Comparison of ENCODE assay signal across 29 mouse cellular contexts in the genomic region with DNA sequence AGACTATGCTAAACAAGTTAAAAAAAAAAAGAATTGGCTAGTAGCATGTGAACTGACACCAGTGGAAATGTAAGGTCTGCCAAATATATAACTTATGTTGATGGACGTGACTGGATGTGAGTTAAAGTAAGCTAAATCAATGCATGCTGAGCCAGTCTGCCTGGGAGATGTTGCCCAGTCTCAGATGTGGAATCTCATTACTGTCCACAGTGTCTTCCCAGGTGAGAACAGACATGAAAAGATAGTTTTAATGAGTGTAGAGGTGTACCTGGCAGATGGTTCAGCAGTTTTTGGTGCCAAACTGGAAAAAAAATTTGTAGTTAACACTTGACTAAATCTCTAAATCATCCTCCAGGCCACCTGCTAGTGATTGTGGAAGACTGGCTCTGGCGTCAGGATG.
A peak's percentile ranks its signal among the peaks of the same experiment; 100 is the strongest.
DNase-seq lines count a peak whose midpoint lies in the region; ATAC-seq lines count a peak whose summit lies in the region.
"Had no signal": no experiment of that assay in that cellular context is flagged by ENCODE, and none has a peak within 500 bp of the region (broad histone marks: within the 10 kb centered on the region; RNA-seq: fewer than 3 reads in every experiment).

No protein-coding gene starts in this region.

- H3K27ac ChIP-seq in hindbrain, embryonic 14.5 days = no peak overlapping the region
- H3K27ac ChIP-seq in hindbrain, embryonic 11.5 days (ENCODE audit: low read depth, low read length) = no peak overlapping the region
- H3K27ac ChIP-seq: gastrocnemius, adult 2 months; kidney, embryonic 15.5 days; limb, embryonic 13.5 days; lung, embryonic 15.5 days; midbrain, embryonic 10.5 days; stomach, postnatal 0 days had no signal

- no peaks in the 10 kb centered on the region for H3K9me3 ChIP-seq in hindbrain, embryonic 14.5 days (ENCODE audit: control insufficient read depth, low read length)
- H3K9me3 ChIP-seq in hindbrain, embryonic 11.5 days (ENCODE audit: control insufficient read depth, low read length) = no peaks in the 10 kb centered on the region
- H3K9me3 ChIP-seq: G1E; kidney, embryonic 15.5 days; limb, embryonic 13.5 days; lung, embryonic 15.5 days; midbrain, embryonic 10.5 days had no signal

- no peaks in the 10 kb centered on the region for H3K4me1 ChIP-seq in hindbrain, embryonic 14.5 days (replicated peaks; ENCODE audit: control insufficient read depth, insufficient read depth, low read length)
- H3K4me1 ChIP-seq in hindbrain, embryonic 11.5 days (replicated peaks; ENCODE audit: control insufficient read depth, insufficient read depth, low read length) = no peaks in the 10 kb centered on the region
- H3K4me1 ChIP-seq: kidney, embryonic 15.5 days; limb, embryonic 13.5 days; lung, embryonic 15.5 days; midbrain, embryonic 10.5 days had no signal

- peak; percentile 8 to 30 for DNase-seq in cerebellum, postnatal 14 days
- no peak for DNase-seq in cerebellum, postnatal 4 days (ENCODE audit: low spot score in 2 of 2)
- DNase-seq in hindbrain, embryonic 14.5 days (ENCODE audit: low spot score) = peak; percentile 24
- DNase-seq in hindbrain, embryonic 11.5 days (ENCODE audit: low spot score) = no peak
- peak; percentile 11 to 19 for DNase-seq in layer of hippocampus, adult 8-10 months (ENCODE audit: low spot score in 2 of 2)
- DNase-seq in layer of hippocampus, adult 9-10 months (ENCODE audit: low spot score) = no peak
- DNase-seq in right cerebral cortex, postnatal 25 days = peak; percentile 25
- no peak for DNase-seq in right cerebral cortex, postnatal 14 days
- DNase-seq: adrenal gland, postnatal 10 days; cerebellum, adult 11-12 months; cerebellum, postnatal 25 days; gastrocnemius, adult 2 months; gastrocnemius, postnatal 36 days; heart, adult 18-20 months; heart, postnatal 4 days; kidney, adult 18-20 months; kidney, postnatal 36 days; right cerebral cortex, postnatal 4 days; thymus, adult 2 months; thymus, postnatal 36 days had no signal

- H3K9ac ChIP-seq in hindbrain, embryonic 14.5 days = no peak overlapping the region
- no peak overlapping the region for H3K9ac ChIP-seq in hindbrain, embryonic 11.5 days (ENCODE audit: low read depth, low read length)
- H3K9ac ChIP-seq: kidney, embryonic 15.5 days; limb, embryonic 13.5 days; lung, embryonic 15.5 days had no signal

- H3K4me3 ChIP-seq in hindbrain, embryonic 14.5 days (replicated peaks; ENCODE audit: low read length) = no peak overlapping the region
- H3K4me3 ChIP-seq in hindbrain, embryonic 11.5 days (ENCODE audit: low read depth, low read length) = no peak overlapping the region
- H3K4me3 ChIP-seq: gastrocnemius, adult 2 months; kidney, embryonic 15.5 days; limb, embryonic 13.5 days; lung, embryonic 15.5 days; midbrain, embryonic 10.5 days had no signal

- ATAC-seq in hindbrain, embryonic 14.5 days (ENCODE audit: low FRiP score) = no peak
- ATAC-seq in hindbrain, embryonic 11.5 days (ENCODE audit: low FRiP score) = no peak
- ATAC-seq: forebrain, embryonic 16.5 days had no signal

- WGBS in hindbrain, embryonic 14.5 days = 76% methylated on average over 2 of the region's 2 CpGs
- WGBS in hindbrain, embryonic 11.5 days = 83% methylated on average over 2 of the region's 2 CpGs

- H3K36me3 ChIP-seq in hindbrain, embryonic 14.5 days (replicated peaks; ENCODE audit: control insufficient read depth, insufficient read depth) = no peaks in the 10 kb centered on the region
- no peaks in the 10 kb centered on the region for H3K36me3 ChIP-seq in hindbrain, embryonic 11.5 days (ENCODE audit: control insufficient read depth, insufficient read depth, low read length)
- H3K36me3 ChIP-seq: G1E; kidney, embryonic 15.5 days; limb, embryonic 13.5 days; lung, embryonic 15.5 days; midbrain, embryonic 10.5 days had no signal

- no peak overlapping the region for H3K4me2 ChIP-seq in hindbrain, embryonic 14.5 days (replicated peaks)
- H3K4me2 ChIP-seq in hindbrain, embryonic 11.5 days (replicated peaks; ENCODE audit: low read depth, low read length) = no peak overlapping the region
- H3K4me2 ChIP-seq: heart, embryonic 11.5 days; kidney, embryonic 15.5 days; limb, embryonic 13.5 days; liver, embryonic 11.5 days; lung, embryonic 15.5 days had no signal

- H3K27me3 ChIP-seq in hindbrain, embryonic 14.5 days (ENCODE audit: control insufficient read depth, insufficient read depth, low read length) = no peaks in the 10 kb centered on the region
- H3K27me3 ChIP-seq in hindbrain, embryonic 11.5 days (ENCODE audit: control insufficient read depth, insufficient read depth, low read length) = no peaks in the 10 kb centered on the region
- H3K27me3 ChIP-seq: kidney, embryonic 15.5 days; limb, embryonic 13.5 days; lung, embryonic 15.5 days had no signal

Comparison
In these comparisons a context has a peak if more than half of its experiments do, and no peak if none do; other contexts are left out.
1. DNase-seq: peak in cerebellum, postnatal 14 days (2 of 2), hindbrain, embryonic 14.5 days (single experiment), layer of hippocampus, adult 8-10 months (2 of 2) and right cerebral cortex, postnatal 25 days (single experiment); none in cerebellum, postnatal 4 days (0 of 2), hindbrain, embryonic 11.5 days (single experiment), layer of hippocampus, adult 9-10 months (single experiment) and right cerebral cortex, postnatal 14 days (single experiment).